Mouse (Mus musculus) heart, embryonic 15.5 days (tissue): ENCODE measurements at regions not wholly inside any gene's neighbourhood (a gene's known extent, or its start where the extent isn't known, plus 50 kb on each side); places are given as distances from the start of the nearest gene placed in this dataset.
"Not testable (repeated sequence)": the region's sequence is repeated elsewhere in the genome, so short reads cannot be mapped to it uniquely, and the experiment has no call there.

Experiments used
- ATAC-seq: fragments of 200-750 bp; cut with Nextera tagmentation; replicated peaks from 2 replicates; pipeline ENCODE4 v1.8.0; 2017; ENCODE audit warnings: low read depth, moderate TSS enrichment; ENCODE audit not compliant: insufficient number of reproducible peaks, insufficient read depth, low FRiP score
- H3K27ac ChIP-seq: fragments of 300-500 bp; sonication (generic); 2 replicates; pipeline ENCODE4 v1.5.1; 2015; ENCODE audit warnings: mild to moderate bottlenecking, inconsistent platforms
- H3K27me3 ChIP-seq: fragments of 300-500 bp; sonication (generic); 2 replicates; pipeline ENCODE4 v1.6.1; 2015; ENCODE audit warnings: inconsistent platforms
- H3K36me3 ChIP-seq: fragments of 300-500 bp; sonication (generic); 2 replicates; pipeline ENCODE4 v1.6.1; 2015; ENCODE audit warnings: mild to moderate bottlenecking, inconsistent platforms
- H3K4me1 ChIP-seq: fragments of 300-500 bp; sonication (generic); replicated peaks from 2 replicates; pipeline ENCODE4 v1.6.1; 2015; ENCODE audit warnings: inconsistent platforms
- H3K4me2 ChIP-seq: fragments of 300-500 bp; sonication (generic); 2 replicates; pipeline ENCODE4 v1.6.1; 2015; ENCODE audit warnings: inconsistent platforms, mild to moderate bottlenecking, moderate library complexity
- H3K4me3 ChIP-seq: fragments of 300-500 bp; sonication (generic); 2 replicates; pipeline ENCODE4 v1.5.1; 2015; ENCODE audit warnings: mild to moderate bottlenecking, inconsistent platforms
- H3K9ac ChIP-seq: fragments of 300-500 bp; sonication (generic); 2 replicates; pipeline ENCODE4 v1.6.1; 2015; ENCODE audit warnings: mild to moderate bottlenecking, inconsistent platforms
- H3K9me3 ChIP-seq: fragments of 300-500 bp; sonication (generic); replicated peaks from 2 replicates; pipeline ENCODE4 v1.6.1; 2016; ENCODE audit warnings: inconsistent platforms
- WGBS: fragments of 180-500 bp; shearing (Covaris S2); methylation state at CpG from one replicate; pipeline ENCODE4 v1.1.7; 2015; ENCODE audit warnings: mixed read lengths; 5-methylcytosine and 5-hydroxymethylcytosine counted together

GRCm38 (mm10) chr7:73608070-73608803, 66.6 kb upstream of the Chd2 start:
- WGBS: 31% methylated on average over 8 of the region's 8 CpGs
- Histone ChIP-seq H3K27me3 (no peaks in the 10 kb centered on the region), H3K4me1 (peaks cover 15% of the 10 kb centered on the region), H3K4me3 (peak overlapping the region; percentile 44), H3K36me3 (no peaks in the 10 kb centered on the region), H3K27ac (peak overlapping the region; percentile 85), H3K9ac (peak overlapping the region; percentile 40; the same call in 1 of the 2 replicates), H3K9me3 (no peaks in the 10 kb centered on the region), H3K4me2 (peak overlapping the region; percentile 64)
- ATAC-seq: no peak

DNA sequence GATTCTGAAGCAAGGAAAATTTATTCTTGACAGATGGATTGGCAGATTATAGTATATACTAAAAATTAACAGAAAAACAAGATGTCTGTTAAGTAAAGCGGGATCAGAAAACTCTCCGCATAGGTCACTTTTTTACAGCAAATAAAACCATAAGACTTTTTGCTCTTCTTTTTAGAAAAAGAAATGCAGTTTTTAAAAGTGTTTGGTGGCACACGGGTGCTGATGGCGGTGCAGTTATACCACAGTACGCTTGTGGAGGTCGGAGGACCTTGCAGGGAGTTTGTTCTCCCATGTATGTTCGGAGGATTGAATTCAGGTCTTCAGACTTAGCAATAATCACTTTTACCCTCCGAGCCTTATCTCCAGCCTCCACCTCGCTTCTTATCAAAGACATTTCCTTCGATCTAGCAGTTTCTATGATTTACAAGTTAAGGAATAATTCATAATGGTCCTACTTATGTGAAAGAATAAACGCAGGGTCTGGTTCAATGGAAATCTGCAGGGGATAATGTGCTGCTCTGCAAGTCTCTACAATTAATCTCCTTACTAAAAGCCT, 65.9 kb upstream of the Chd2 start:
- Histone ChIP-seq H3K27ac (peak overlapping the region; percentile 85), H3K9me3 (no peaks in the 10 kb centered on the region), H3K4me1 (peaks cover 11% of the 10 kb centered on the region), H3K9ac (peak overlapping the region; percentile 40), H3K4me2 (peak overlapping the region; percentile 64), H3K27me3 (no peaks in the 10 kb centered on the region), H3K4me3 (peak overlapping the region; percentile 44), H3K36me3 (no peaks in the 10 kb centered on the region)
- no peak for ATAC-seq
- 9% methylated on average over 11 of the region's 11 CpGs for WGBS

GRCm38 (mm10) chr7:73606677-73607449, 65.2 kb upstream of the Chd2 start:
- H3K4me3 ChIP-seq: peak overlapping the region; percentile 44
- WGBS: 3% methylated on average over 30 of the region's 30 CpGs
- ATAC-seq: peak; percentile 94
- peak overlapping the region; percentile 40 for H3K9ac ChIP-seq
- H3K4me2 ChIP-seq: peak overlapping the region; percentile 64
- H3K9me3 ChIP-seq: no peaks in the 10 kb centered on the region
- H3K4me1 ChIP-seq: peaks cover 11% of the 10 kb centered on the region
- H3K27ac ChIP-seq: peak overlapping the region; percentile 85
- H3K27me3 ChIP-seq: no peaks in the 10 kb centered on the region
- no peaks in the 10 kb centered on the region for H3K36me3 ChIP-seq

DNA sequence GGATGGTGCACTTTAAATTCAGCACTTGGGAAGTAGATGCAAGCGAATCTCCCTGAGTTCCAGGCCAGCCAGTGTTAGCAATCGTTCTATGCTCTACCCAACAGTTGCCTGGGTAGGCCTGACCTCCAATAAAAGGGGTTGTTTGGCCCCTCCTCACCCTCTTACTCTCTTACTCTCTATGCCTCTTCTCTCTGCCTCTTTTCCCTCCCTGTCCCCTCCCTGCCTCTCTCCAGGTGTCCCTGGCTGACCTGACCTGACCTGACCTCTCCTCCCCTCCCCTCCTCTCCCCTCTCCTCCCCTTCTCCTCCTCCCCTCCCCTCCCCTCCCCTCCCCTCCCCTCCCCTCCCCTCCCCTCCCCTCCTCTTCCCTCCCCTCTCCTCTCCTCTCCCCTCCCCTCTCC, 63.0 kb upstream of the Chd2 start:
- ATAC-seq: no peak
- 66% methylated on average over 2 of the region's 2 CpGs for WGBS
- no peaks in the 10 kb centered on the region for H3K9me3 ChIP-seq

DNA sequence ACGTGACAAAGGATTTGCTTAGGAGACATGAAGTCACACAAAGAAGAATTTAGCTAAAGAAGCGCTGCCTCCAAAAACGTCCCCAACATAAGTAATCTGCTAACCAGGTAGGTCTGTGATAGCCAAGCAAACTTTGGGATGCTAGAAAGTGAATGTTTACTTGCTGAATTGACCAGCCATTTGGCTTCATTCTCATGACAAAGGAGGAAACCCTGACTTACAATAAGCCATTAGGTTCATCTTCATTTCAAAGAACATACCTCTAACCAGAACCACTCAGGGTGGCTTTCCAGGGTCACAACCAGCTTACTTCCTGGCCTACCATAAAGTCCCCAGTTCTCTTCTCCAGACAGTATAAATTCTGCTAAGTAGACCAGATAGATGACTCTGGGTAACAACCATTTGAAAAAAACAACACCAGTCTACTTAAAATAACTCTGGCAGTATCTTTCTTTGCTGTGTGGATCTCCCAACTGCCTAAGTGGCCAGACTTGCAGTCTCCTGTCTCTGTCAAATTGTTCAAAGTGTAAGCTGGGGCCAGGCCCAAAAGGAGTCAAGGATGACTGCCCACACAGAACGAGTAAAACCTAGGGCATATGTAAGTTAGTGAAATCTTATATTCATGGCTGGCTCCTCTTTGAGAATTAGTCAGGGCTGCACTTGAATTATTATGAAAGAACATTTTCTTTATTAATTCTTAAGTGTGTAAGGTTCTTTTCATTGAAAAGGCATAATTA, 61.4 kb upstream of the Chd2 start:
- Histone ChIP-seq H3K36me3 (no peaks in the 10 kb centered on the region), H3K27me3 (no peaks in the 10 kb centered on the region), H3K4me1 (peaks cover 5% of the 10 kb centered on the region), H3K27ac (peak overlapping the region; percentile 12; the same call in 1 of the 2 replicates), H3K4me2 (no peak overlapping the region), H3K9me3 (no peaks in the 10 kb centered on the region), H3K9ac (no peak overlapping the region), H3K4me3 (no peak overlapping the region)
- ATAC-seq: no peak
- WGBS: 63% methylated on average over 4 of the region's 4 CpGs

More for the DNA sequence above, 63.0 kb upstream of the Chd2 start:
- Histone ChIP-seq H3K27me3 (no peaks in the 10 kb centered on the region), H3K4me2 (no peak overlapping the region), H3K9ac (no peak overlapping the region), H3K4me3 (no peak overlapping the region), H3K36me3 (no peaks in the 10 kb centered on the region), H3K4me1 (peaks cover 9% of the 10 kb centered on the region), H3K27ac (no peak overlapping the region)

- H3K27me3 ChIP-seq: no peaks in the 10 kb centered on the region
- H3K4me1 ChIP-seq: peaks cover 18% of the 10 kb centered on the region
- 64% methylated on average over 2 of the region's 2 CpGs for WGBS
- no peak for ATAC-seq
- H3K4me3 ChIP-seq: no peak overlapping the region
- H3K27ac ChIP-seq: no peak overlapping the region
- no peak overlapping the region for H3K9ac ChIP-seq
- H3K4me2 ChIP-seq: no peak overlapping the region
- no peaks in the 10 kb centered on the region for H3K9me3 ChIP-seq
- no peaks in the 10 kb centered on the region for H3K36me3 ChIP-seq
Observed at GRCm38 (mm10) chr7:73601336-73601735, 59.7 kb upstream of the Chd2 start.

DNA sequence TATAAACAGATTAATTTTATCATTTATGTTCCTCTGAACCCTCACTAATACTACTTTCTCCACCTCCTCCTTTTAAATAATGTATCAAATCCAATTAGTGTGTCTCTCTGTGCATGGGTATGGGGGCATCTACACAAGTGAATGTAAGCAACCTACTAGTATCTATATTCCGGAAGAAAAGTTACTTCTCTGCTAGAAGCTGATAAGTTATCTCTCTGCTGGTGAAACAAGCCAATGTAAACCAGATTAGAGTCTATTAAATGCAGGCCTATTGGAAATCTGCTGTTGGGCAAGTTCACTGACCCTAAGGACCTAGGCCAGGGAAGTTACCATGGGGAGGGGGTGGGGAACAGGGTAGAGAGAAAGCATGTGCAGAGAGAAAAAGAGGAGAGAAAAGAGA, 59.1 kb upstream of the Chd2 start:
- Histone ChIP-seq H3K4me1 (peaks cover 22% of the 10 kb centered on the region), H3K4me2 (no peak overlapping the region), H3K9me3 (no peaks in the 10 kb centered on the region), H3K27ac (no peak overlapping the region), H3K36me3 (no peaks in the 10 kb centered on the region), H3K9ac (no peak overlapping the region), H3K4me3 (no peak overlapping the region), H3K27me3 (no peaks in the 10 kb centered on the region)
- no peak for ATAC-seq
- 49% methylated on average over 1 of the region's 1 CpGs for WGBS

- H3K36me3 ChIP-seq, H3K4me3 ChIP-seq, H3K27ac ChIP-seq, ATAC-seq, H3K4me2 ChIP-seq, H3K9me3 ChIP-seq, H3K9ac ChIP-seq, H3K27me3 ChIP-seq: not testable (repeated sequence)
- H3K4me1 ChIP-seq: peaks cover 23% of the 10 kb centered on the region
- WGBS: 87% methylated on average over 3 of the region's 3 CpGs
Observed at GRCm38 (mm10) chr7:73600003-73600385, 58.4 kb upstream of the Chd2 start.

DNA sequence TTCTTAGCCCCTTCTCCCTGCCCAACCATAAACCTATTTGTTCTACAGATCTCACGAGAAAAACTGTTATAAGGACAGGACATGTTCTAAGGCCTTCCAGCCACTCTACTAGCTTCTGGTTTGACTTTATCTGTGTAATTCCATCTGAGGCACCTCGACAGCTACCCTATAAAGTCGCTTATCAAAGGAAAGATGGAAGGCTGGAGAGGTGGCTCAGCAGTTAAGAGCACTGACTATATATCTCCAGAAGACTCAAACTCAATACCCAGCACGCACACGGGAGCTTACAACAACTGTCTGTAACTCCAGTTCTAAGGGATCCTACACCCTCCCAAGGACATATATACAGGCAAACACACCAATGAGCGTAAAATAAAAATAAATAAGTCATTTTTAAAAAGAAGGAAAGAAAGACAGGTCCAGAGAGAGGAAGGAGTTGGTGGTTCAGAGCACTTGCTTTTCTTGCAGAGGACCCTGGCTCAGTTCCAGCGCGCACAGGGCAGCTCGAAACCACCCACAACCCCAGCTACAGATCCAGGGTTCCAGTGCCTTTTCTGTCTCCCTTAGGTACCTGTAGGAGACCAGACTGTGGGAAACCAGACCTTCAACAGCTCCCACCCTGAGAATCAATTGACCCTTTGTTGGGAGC, 57.8 kb upstream of the Chd2 start:
- Histone ChIP-seq H3K4me2 (no peak overlapping the region), H3K9ac (no peak overlapping the region), H3K27ac (no peak overlapping the region), H3K4me3 (no peak overlapping the region), H3K36me3 (no peaks in the 10 kb centered on the region), H3K27me3 (no peaks in the 10 kb centered on the region), H3K9me3 (no peaks in the 10 kb centered on the region), H3K4me1 (peaks cover 23% of the 10 kb centered on the region)
- ATAC-seq: no peak
- whole genome bisulfite sequencing: 86% methylated on average over 9 of the region's 9 CpGs

- Histone ChIP-seq H3K4me3 (no peak overlapping the region), H3K36me3 (no peaks in the 10 kb centered on the region), H3K27ac (peak overlapping the region; percentile 96; the same call in 1 of the 2 replicates), H3K4me2 (no peak overlapping the region), H3K4me1 (peaks cover 31% of the 10 kb centered on the region), H3K27me3 (no peaks in the 10 kb centered on the region), H3K9ac (no peak overlapping the region), H3K9me3 (no peaks in the 10 kb centered on the region)
- no peak for ATAC-seq
- 64% methylated on average over 5 of the region's 5 CpGs for WGBS
Observed at GRCm38 (mm10) chr7:73597968-73598367, 56.3 kb upstream of the Chd2 start.
